Mouse (Mus musculus) adrenal gland (tissue): ENCODE measurements around the gene Psme4.
"Not testable (repeated sequence)": the region's sequence is repeated elsewhere in the genome, so short reads cannot be mapped to it uniquely, and the experiment has no call there.

Experiments
- intact Hi-C: fragments of 180-260 bp; cut with DNase I; formaldehyde crosslinking; loops from one replicate; pipeline ENCODE4 v1.15.1; 2025
- long read RNA-seq, 2 experiments: library from polyadenylated mRNA; unstranded; transcript quantifications; one replicate each; pipeline ENCODE4 v2.0.0; 2020; ENCODE audit warnings: borderline replicate concordance in 1 of 2; ENCODE audit not compliant: insufficient replicate concordance in 1 of 2

The Psme4 gene
- long read RNA-seq, experiment 1, partial matches to known transcripts, result 4 of 7 reads
- long read RNA-seq, experiment 1, other reads (novel, unspliced or antisense), result 3 of 7 reads
- long read RNA-seq, experiment 2, partial matches to known transcripts, result 5 of 7 reads
- long read RNA-seq, experiment 2, other reads (novel, unspliced or antisense), result 2 of 7 reads

DNA sequence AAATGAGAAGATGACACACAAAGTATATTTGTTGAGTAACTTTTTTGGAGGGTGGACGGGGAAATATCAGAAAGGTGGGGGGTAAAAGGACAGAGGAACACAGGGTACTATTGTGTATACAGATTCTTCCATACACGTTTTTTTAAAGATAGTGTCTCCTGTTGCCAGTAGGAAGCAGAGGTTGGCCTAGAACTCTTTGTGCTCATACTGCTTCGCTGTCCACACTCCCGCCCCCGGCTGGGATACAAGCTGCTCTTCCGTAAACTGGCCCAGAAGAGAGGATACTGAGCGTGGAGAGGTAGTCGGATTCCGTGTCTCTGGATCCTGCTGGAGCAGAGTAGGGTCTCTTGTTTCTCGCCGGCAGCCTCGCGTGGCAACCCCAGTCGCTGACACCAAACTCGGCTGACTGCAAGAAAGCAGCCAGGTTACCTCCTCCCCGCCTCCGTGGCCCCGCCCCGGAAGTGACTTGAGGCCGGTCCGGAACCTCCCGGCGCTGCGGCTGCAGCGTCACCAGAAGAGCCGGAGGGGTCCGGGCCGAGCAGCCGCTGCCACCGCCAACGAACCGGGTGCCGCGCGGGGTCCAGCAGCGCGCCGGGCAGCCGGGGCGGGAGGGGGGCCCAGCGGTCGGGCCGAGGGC is at the start of gene Psme4:
Gene Psme4, plus strand, starts transcription at position 460 of the 637 bp plus-strand sequence.
- intact Hi-C loops, result no loop called here

DNA sequence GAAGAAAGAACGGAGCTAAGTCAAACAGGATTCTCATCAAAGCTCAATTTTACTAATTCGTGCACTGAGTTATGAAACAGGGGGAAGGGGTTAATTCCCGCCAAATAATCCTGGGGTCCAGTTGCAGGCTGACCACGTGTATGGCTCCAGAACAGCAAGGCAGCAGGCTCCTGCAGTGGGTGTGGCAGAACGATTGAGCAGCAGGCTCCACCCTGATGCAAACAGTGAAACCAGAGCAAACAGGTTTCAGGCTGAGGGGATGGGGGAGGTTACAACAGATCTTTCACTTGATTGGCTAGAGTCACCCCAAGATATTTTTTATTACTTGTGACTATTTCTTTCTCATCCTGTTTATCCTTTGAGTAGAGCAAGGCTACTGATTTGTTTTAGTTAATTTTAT is 48.1 kb upstream of the Psme4 start:
- intact Hi-C loops, result no loop called here

DNA sequence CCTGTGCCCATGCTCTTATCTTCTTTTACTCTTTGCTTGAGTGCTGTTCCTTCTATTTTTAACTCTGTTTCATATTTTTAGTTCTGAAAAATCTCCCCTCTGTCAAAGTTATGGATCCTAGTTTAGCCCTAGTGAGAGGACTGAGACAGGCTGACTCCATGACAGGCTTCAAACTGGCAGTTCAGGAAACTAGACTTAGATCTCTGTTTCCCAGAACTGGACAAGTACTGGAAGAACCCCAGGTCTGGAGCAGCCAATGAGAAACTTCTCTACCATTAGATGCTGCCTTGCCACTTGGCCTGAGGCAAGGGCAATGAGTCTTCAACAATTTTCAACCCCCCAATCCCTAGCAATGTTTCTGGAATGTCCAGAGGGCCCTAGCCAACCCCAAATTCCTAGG is 40.8 kb upstream of the Psme4 start:
- intact Hi-C loops, result no loop called here

DNA sequence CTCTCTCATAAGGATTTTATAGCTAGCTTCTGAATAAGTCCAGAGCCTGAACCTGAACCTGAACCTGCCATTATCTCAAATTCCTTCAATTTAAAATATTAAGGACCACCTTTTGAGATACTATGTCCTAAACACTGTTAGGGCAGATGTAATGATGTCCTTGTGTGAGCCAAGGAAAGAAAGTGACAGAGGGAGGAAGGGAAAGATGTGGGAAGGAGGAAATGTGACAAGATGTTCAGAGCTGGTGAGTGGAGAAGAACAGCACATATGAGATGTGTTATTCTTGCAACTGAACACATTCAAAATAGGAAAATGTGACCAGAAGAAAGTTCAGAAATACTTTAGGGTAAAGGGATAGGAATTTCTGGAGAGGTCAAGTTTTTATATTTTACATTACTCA is 38.1 kb upstream of the Psme4 start:
- intact Hi-C loops, result no loop called here

DNA sequence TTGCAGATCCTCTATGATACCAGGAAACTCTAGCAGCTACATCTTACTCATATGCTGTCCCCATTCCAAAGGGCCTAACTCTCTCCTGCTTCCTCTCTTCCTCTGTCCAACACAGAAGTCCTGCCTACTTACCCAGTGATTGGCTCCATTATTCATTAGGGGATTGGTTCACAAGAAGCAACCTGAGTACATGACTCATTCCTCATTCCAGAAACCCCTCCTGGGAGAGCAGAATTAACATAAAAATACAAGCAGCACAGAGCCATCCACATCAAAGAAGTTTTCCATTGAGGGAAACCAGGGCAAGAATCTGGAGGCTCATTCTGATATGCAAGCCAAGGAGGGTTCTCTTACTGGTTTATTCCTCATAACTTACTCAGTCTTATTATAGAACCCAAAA is 27.5 kb upstream of the Psme4 start:
- intact Hi-C loops, result no loop called here

DNA sequence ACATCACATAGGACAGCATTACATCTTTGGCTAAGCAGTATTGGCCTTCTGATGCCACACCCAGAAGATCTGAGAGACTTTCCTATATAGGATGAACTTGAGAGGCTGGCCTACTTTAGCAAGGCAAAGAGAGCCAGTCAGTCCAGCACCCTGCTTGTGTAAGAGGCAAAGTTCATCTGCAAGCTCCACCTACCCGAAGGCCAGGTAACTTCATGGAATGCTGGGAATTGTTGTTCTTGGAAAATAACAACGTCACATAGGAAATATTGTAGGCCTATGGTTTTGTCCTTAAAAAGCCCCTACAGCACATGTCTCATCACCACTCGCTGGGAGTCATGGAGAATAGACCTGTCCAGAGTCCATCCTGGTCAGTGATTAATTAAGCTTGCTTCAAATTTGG is 22.6 kb upstream of the Psme4 start:
- intact Hi-C loops, result no loop called here

DNA sequence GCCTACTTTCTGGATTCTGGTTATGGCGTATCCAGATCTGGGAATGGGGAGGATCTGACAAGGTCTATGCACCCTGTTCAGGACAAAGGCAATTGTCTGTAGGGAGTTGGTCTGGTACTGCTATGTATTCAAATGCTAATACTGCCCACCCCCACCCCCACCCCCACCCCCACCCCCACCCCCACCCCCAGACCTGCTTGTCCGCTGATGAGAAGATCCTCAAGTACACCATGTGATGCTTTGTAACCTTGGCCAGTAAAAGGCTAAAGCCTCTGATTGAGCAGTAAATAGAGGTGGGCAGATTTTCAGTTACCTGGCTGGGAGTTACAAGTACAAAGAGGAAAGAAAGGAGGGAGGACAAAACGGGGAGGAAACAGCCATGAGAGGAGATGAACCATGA is 21.9 kb upstream of the Psme4 start:
- intact Hi-C loops, result no loop called here

DNA sequence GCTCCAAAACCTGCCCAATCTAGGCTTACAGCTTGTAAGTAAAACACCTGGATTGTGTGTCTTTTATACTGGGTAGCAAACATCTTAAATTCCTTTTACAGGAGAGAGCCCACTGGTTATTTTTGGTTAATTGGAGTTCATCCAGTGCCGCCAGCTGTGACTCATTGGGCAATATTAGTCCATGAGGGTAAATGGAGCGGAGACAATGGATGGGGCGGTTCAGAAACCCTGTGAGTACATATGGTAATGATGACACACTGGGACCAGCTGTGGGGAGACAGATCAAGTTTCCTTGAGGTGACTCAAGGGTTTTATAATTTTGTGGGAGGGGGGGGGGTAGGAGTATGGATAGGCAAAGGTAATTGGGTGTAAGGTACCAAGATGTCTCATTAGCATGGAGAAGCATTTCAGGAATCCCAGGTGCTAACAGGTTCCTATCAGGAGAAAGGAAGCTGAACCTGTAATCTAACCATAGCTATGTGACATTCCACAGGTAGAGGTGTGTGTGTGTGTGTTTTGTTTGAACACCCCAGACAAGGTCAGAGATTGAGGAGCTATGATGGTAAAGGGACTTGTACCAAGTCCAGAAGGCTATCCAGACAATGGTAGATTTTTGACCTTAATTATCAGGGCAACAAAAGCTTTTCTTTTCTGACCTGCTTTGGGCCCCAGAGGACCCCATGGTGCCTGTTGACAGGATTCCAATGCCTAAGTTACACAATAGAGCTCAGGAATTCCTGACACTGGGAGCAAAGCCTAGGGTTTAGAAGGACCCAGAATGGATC is 21.3 kb upstream of the Psme4 start:
- intact Hi-C loops, result no loop called here

DNA sequence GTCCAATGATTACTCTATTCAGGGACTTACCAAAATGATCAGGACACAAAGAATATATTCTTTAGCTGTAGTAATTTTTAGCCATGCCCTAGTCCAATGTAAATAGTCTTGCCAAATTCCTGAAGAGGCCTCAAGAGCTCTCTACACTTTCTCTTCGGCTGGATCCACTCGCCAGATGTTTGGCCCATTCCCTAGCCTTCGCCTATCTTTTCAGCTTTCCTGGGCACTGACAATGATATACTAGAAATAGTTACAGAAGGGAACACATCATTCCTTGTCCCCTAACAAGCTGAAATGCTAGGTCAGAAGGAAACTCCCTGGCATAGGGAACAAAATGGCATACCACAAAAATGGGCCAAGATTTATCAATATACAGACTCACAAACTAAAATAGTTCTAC is 18.6 kb upstream of the Psme4 start:
- intact Hi-C loops, result no loop called here

DNA sequence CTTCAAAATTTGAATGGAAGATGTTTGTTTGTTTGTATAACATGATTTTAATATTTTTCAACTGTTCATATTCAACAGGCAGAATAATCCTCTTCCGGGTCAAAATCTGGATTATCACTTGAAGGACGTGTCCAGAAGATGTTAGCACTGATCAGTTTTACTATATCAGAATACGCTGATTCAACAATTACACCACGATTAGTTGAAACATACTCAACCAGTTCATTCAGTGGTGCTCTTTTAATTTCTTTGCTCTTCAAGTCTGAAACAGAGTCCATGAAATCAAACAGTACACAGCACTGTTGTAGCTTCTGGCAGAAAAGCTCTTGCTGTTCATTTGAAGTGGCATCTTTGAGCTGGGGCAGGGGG is 17.1 kb upstream of the Psme4 start:
- intact Hi-C loops, result not testable (repeated sequence)

DNA sequence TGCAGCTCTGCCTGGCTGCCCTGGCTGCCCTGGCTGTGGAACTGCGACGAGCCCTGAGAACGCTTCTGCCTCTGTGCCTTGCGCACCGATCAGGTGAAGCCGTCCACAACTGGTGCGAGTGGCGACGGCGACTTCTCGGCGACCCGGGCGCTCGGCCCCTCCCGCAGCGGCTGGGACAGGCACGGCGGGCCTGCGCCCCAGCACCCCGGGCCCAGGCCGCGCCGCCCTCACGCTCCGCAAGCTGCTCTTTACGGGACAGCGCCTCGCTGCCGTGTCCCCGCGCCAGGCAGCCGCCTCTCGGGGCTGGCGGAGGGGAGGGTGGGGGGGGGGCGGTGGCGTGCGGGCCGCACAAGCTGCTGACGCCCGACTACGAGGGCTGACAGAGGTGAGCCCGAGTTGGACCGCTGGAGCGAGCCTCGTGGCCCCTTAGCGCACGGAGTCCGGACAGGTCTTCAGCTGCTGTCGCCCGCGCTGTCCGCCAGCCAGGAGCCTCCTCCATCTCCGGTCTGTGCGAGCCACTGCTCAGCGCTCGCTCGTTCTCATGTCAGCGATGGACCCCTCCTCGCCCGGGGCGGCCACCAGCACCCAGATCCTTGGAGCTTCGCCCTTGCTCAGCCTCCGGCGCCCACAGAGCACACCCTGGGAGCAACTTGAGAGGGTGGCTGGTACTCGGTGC is 16.5 kb upstream of the Psme4 start:
- intact Hi-C loops, result no loop called here

DNA sequence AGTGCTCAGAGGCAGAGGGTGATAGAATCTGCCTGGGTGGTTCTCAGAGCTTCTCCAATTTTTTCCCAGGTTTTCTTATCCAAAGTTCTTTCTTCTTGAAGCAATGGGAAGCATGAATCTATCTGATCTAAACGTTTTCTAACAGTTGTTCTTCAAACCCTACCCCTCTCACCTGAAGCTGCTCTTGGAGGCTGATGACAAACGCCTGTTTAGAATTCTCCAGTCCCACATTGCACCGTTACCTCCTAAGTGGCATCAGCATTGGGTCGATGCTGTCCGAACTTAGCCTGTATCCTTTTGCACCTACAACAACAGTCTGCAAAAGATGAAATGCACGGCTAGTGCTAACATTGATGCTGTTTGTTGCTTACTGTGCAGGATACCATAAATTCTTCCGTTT is 10.1 kb upstream of the Psme4 start:
- intact Hi-C loops, result no loop called here

DNA sequence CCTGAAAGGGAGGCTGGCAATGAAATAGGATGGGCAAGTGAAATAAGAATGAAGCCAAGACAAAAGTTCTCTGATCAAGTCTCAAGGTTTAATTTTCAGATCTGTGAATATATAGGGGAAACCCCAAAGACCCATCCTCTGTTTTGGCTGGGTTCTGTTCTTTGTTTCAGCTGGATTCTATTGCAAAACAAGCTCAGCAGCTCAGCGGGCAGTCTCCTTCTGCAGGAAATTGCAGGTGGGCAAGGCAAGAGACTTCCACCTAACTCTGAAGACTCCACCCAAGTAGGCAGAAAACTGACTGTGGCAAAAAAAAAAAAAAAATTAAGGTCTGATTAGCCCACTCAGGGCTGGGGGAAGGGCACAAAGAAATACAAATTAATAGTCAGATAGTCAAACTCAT is 9.6 kb upstream of the Psme4 start:
- intact Hi-C loops, result no loop called here

DNA sequence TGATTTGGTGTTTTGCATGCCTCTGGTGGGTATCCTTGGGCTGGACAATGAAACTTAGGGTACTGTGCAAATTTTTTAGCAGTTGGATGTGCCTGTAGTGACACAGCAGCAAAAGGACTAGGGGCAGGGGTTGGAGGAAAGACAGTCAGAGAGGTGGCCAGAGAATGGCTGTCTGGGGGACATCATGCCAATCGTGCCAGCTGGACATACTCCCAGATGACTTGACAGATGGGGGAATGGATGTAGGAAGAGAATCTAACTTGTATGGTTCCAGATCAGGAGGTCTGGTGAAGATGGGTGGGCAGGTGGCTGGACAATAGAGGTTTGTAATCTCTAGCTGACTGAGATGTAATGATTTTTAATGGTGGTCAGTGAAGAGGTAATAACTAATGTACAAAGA is 6.5 kb upstream of the Psme4 start:
- intact Hi-C loops, result no loop called here

DNA sequence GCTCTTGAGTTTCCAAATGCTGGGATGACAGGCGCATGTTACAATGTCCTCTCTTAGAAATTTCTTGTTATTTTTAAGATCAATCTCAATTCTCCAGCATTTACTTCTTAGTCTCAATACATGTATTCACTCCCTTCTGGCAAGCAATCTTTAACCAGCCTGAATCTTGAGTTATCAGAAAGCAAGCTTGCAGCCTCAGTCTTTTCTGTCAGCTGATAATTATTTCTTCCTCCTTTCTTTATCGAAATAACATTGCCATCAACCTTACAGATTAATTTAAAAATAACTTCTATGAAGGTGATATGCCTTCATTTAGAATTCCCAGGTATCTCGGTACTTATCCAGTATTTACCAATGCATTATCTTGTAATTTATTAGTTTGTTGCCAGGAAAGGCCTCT is 709 bp upstream of the Psme4 start:
- intact Hi-C loops, result no loop called here

DNA sequence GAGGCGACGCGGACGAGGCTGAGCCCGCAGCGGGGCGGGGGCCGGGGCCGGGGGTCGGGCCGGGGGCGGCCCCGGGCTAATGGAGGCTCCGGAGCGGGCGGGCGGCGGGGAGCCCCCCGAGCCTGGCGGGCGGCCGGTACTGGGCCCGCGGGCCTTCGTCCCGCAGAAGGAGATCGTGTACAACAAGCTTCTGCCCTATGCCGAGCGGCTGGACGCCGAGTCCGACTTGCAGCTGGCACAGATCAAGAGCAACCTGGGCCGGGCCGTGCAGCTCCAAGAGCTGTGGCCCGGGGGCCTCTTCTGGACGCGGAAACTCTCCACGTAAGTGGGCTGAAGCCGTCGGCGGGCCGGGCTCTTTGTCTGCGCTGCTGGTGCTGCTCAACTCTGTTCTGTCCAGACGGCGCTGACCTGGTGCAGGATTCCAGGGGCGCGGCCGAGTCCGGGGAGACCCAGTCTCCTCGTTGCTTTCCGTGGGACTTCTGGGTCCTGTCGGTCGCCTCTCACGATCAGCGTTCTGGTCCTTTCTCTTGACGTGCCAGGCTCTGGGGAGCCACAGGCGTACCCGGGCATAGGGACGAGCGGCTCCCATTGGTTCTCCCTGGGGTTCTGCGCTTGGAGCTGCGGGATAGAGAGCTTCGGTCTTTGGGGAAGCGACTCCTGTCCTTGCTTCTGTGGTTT is 517 bp downstream of the Psme4 start:
- intact Hi-C loops, result no loop called here

DNA sequence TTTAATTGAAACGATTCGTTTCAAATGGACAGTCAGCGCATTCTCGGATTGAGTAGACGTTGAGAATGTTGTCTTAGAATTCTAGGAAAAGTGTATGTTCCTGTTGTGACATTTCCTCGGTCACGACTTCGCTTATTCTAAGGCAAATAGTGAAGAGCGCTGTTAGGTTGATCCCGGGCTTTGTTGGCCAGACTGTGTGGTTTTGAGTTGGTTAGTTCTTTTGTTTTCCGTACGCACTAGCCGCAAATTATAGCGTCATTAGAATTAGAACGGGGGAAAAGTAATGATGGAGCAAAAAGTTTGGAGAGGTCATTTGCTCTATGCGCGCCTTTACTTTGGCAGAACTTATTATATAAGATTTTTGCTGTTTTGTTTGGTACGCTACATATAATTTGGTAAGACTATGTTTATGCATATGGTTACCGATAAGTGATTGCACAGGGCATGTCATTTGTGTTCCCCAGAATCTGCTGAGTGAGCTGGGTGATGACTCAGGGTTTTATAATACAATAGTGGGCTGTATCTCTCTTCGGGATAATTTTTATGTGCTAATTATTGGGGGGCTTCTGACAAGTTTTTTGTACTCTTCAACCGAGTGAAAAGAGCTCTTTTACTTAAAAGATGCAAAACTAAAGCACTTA is 1.4 kb downstream of the Psme4 start:
- intact Hi-C loops, result no loop called here

DNA sequence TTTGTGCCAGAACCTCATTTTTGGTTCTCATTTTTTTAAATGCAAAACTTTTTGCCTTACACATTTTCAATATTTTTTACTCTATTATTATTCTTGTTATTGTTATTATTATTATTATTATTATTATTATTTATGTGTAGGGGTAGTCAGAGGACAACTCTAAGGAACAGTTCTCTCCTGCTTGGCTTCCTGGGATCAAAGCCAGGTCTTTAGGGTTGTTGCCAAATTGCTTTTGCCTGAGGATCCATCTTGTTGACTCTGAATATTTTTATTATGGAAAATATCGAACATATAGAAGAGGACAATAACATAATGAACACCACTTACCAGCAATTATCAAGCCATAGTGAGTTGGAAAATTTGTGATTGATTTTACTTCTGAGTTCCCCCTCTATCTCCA is 3.1 kb downstream of the Psme4 start:
- intact Hi-C loops, result no loop called here

DNA sequence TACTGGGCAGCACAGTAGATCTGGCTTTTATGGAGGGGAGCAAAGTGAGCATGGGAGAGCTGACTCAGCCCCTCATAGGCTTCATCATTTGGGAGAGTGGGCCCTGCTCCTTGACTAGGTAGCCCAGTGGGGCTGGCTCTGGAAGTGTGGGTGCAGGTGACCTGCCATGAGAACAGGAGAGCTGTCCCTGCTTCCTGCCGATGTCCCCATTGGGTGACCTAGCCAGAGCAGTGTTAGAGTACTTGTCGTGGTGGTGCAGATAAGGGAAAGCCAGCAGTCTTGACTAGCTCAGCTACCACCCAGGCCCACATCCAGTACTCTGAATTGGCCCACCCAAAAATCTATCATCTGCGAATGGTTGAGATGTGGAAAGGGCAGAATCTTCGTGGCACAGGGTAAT is 6.0 kb downstream of the Psme4 start:
- intact Hi-C loops, result no loop called here

DNA sequence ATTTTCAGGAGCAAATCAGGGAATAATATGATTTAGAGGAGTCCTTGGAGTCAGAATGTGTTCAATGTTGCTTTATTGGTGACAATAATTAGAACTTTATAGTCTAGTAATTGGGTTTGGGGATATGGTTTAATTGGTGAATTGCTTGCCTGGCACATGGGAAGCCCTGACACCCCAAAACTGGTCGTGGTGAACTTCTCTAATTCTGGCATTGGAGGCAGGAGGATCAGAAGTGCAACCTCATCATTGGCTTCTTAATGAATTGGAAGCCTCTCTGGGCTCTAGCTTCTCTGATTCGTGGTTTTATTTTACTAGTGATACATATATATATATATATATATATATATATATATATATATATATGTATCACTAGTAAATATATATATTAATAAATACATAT is 9.4 kb downstream of the Psme4 start:
- intact Hi-C loops, result no loop called here

DNA sequence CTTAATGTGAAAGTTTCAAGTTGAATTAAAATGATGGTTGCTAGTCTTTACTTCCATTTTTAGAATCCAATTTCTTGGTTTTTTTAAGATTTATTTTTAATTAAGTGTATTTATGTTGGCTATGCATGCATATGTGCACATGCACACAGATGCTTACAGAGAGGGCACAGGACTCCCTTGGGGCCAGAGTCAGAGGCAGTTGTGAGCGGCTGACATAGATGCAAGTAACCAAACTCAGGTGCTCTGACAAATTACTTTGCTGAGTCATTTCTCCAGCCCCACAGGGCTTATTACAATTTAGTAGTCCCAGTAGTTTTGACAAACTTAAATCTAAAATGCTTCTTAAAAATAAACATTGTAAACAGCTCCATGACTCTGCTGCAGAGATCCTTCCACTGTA is 10.1 kb downstream of the Psme4 start:
- intact Hi-C loops, result no loop called here
